Mouse (Mus musculus): ENCODE data around the gene Tmeff2.

The Tmeff2 gene

DNA sequence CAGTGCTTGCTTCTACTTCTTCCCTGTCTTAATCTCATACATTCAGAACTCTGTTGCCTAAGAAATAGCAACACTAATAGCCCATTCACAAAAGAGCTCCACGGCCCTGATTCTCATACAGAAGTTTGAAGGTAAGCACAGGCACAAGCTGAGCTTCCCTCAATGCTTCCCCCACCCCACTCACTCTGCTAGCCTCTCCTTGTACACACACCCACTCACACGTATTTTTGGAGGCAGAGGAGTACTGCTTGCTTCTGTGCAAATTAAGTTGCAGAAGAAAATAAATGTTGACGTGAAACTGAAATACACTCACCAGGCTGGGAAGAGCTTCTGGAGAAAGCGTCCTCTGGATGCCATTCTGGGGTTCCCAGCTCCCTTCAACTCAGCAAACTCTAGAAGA is 80.1 kb downstream of the Tmeff2 start:
- DNase-seq (ENCODE audit: low spot score) = no peak

DNA sequence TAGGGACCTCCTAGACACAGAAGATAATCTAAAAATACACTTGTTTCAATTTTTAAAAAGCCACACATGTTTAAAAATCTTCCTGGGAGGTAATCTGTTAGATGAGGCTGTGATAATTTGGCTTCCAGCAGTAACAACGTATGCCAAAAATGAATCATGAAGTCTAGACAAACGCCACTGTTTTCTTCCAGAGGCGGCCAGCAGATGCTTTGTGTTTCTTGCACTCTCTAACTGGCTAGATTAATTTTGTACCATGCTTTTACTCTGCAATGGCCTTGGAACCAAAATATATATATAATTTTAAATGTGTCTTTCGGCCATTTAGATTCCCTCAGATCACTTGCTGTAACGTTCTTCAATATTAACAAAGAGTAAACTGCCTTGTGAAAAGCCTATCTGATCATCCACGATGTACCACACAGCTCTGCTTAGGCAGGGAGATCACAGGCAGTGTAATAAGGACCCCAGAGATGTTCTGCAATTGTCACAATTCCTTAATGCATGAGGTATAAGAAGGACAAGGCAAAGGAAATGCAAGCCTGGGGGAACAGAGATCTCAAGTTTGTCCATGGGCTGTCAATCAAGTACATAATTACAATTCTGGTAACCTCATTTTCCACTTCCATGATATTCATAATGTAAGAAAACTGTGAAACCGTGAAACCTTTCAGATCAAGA is 80.8 kb downstream of the Tmeff2 start:
- no peak for DNase-seq (ENCODE audit: low spot score)

DNA sequence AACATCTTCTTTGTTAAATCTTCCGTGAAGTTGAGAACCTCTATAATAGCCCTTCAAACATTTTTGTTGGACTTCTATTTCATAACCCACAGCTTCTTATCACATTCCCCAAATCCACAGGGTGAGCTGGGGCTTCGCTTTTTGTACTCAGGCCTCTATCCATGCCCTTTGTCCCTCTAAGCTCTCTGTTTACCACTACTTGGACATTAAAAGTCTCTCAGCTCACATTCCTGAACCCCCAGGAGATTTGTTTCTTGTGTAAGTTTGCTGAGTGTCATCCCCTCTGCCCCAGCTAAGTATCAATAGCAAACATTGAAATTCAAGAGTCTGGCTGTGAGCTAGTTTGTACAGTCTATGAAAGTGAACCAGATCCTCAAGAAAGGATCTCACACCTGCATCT is 90.2 kb downstream of the Tmeff2 start:
- peak; percentile 33 for DNase-seq (ENCODE audit: low spot score)

DNA sequence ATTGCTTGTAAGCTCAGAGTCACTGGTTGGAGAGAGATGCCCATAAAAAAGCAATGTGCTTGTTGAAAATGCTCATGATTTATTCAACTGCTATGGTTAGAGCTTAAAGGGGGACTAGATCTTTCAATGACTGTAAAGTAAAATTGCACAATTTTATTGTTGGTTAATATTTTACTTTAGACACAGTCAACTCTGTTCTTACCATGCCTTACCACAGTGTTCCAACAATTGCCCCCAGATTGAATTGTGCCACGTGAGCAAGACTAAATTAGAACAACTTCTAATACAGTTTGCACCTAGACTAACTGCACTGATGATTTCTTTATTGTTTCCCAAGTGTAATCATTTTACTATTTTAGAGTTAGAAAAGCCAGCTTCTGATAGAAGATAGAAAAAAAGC is 94.1 kb downstream of the Tmeff2 start:
- no peak for DNase-seq (ENCODE audit: low spot score)

DNA sequence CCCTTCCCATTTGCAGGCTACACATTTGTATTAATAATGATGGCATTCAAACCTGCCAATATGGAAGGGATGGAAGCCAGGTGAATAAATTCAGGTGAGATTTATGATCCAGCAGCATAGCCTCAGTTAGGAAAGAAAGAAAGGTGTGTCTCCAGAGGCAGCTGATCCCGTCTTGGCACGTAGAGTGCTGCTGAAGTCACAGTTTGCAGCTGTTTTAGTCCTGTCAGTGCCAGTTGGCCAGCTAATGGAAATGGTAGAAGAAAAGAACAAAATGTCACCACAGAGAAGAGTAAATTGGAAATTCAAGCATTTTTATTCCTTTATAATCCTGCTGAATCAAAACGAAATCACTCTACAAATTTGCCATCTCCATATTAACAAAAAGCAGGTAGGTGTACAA is 99.3 kb downstream of the Tmeff2 start:
- no peak for DNase-seq (ENCODE audit: low spot score)

DNA sequence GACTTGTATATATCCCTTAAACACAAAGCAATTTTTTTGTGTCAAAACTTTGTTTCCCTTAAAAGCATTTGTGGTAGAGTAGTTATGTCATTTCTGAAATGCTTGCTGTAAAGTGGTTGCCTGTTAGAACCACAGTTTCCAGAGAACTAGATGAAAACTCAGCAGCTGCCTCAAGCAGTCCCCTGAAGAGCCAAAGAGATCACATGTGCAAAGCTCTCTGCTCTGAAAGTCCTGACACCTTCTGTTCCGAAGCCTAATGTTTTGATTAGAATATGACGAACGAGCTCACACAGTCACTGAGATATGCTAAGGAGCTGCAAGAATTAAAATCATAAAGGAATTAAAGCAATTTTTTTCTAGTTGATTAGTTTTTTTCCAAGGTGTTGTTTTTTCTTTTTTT is 107.9 kb downstream of the Tmeff2 start:
- no peak for DNase-seq (ENCODE audit: low spot score)

DNA sequence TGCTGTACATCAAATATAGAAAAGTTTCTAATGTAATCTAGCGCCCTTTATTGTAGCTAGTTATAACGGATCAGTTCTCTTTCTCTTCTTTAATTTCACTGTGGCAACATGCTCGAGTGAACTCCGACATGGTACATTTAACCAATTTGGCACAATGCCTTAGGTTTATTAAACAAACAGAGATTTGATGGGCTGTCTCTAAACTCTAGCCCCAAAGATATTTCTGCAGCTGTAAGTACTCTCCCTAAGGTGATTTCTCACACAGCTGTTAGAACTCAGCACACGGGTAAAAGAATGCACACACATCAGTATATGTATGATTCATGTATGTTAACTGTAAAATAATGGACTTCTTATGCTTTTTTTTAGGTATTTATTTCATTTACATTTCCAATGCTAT is 139.8 kb downstream of the Tmeff2 start:
- no peak for DNase-seq (ENCODE audit: low spot score)

DNA sequence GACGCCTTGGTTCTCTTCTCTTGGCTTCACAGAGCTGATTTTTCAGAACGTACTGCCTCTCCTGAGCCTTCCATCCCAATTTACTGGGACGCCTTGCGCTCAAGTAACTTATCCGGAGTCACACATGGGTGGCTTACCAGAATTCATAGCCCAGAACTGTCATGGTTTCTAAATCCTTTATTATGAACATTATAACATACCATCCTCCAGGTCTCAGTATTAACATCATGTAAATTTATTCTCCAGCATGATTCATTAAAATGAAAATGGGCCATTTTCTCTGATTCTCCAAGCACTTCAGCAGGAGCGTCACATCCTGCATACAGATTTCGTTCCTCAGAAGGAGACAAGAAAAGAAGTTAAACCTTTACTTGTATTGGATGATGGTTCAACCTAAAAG is 144.4 kb downstream of the Tmeff2 start:
- no peak for DNase-seq (ENCODE audit: low spot score)

DNA sequence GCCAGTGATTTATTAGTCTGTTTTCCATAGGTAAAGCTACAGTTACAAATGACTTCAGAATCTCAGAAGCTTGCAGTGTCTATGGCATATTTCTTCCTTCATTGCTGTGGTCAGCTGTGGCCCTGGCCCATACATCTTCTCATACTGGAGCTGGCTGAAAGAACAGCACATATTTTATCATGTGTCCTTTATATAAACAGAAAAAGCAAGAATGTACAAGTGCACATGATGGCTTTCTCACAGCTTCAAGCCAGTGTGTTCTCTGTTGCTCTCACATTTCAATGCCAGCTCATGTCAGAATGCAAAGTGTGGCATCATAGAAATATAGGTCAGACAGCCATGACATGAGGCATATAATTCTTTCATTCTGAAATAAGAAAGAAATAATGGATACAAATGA is 164.1 kb downstream of the Tmeff2 start:
- DNase-seq (ENCODE audit: low spot score) = no peak

DNA sequence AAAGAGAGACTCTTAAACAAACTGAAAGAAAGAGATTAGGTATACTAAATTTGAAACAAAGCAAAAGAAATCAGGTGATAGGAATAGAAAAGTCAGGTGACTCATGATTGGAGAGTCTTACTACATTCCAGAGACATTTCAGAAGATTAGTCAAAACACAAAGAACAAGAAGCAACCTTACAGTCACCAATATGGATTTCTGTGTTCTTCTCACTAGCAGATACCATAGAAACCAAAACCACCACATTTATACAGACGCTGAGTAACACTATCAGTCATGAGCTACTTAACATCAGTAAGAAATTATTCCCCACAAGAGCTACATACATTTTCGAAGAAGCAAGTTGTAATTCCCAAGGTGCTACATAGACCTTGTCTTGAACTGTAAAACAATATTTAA is 165.2 kb downstream of the Tmeff2 start:
- no peak for DNase-seq (ENCODE audit: low spot score)

DNA sequence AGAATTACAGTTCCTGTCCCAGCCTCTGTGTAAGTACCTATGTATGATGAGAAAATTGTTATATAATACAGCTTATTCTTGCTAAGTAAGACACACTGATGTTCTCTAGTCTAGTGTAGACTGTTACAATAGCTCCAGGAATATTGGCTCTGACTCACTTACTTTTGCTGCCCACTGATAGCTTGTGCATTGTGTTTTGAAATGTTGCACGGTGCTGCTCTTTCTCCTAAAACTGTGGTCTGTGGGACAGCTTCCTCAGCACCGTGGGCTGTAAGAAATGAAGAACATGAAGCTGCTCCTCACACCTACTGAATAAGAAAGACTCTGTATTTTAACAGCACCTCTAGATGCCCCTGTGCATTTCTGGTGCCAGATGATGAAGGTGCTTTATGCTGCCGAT is 168.4 kb downstream of the Tmeff2 start:
- DNase-seq (ENCODE audit: low spot score) = no peak

DNA sequence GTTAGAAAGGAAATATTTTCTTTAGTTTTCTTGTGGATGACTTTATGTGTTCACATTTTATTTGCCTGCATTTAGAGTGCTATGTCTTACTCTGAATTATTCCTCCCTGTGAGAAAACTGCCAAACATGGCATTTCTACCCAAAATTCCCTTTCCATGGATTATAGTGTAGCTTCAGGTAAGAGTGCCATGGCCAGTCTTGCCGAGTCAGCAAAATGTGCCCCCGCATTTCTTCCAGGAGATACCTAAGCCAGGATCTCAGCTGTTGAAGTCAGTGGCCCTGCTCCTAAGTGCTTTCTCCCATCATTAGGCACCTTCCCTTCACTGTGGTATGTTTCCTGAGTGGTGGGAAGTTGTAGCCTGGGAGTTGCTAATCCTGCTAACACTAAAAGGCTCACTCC is 168.8 kb downstream of the Tmeff2 start:
- DNase-seq (ENCODE audit: low spot score) = no peak

DNA sequence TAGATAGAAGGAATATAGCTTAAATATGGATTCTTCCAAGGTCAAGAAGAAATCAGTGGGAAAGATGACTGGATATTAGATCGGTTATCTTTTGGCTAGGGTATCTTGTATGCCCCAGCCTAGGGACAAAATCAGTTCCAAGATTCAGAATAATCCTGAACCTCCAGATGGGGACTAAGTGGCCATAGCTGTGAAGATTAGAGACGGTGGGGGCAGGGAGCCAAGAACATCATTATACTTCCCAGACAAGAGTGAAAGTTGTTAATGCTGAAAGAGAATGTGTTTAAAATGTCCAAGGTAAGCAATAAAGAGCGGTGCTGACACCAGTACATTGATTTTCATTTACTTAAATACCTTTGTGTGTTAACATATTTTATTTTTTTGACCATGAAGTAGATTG is 173.6 kb downstream of the Tmeff2 start:
- DNase-seq (ENCODE audit: low spot score) = no peak

DNA sequence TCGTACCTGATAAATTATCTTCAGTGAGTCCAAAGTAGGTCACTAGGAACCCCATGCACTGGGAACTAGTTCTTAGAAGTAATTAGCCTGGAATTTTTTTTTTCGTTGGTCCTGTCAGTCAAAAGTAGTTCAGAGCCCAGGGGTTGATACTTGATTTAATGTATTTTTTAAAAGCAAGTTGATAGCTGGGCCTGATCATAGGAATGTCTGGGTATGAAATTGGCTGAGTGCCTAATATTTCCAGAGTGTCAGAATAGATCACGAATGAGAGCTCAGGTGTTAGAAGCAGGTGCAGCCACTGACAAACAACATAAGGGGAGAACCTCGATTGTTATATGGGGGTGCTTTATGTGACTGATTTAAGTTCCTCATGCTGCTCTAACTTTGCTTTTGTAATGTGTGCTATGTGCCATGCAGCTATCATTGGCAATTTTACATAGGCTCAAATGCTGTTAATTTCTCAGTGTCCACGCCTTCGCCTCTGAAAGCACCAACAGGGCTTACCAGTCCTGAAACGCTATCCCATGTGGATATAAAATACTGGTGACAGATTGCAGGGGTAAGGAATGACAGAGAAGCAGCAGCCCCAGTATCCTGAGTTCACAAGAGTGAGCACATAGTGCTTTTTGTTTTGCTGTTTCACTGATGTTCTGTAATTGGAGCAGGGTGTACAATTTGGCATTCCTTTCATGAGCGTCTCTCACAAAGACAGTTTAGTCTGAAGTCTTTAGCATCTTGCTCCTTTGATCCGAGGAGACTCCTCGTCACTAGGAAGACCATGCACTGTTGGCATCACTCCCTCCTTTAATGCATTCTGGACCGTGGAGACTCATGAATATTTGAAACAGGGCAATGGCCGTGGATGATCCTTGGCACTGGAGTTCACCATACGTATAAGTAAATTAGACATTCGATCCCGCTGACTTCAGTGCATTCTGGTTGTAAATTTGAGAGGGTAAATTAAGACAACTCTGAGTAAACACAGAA is 175.6 kb downstream of the Tmeff2 start:
- DNase-seq (ENCODE audit: low spot score) = peak; percentile 21

DNA sequence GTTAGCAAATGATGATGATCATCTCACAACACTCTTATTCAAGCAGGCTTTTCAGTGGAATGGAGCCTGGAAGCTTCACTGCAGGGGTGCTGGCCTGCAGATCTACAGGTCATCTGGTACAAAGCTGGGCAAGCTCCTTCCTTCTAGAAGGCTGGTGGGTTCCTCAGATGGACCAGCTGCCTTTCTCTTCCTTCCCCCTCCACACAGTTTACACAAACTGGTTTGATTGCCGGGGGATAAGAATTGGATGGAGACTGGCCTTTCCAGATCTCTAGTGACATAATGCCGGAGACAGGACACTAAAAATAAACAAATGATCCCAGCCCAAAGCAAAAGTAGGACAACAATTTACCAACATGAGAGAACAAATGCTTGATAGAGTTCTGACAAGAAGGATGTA is 188.5 kb downstream of the Tmeff2 start:
- no peak for DNase-seq (ENCODE audit: low spot score)

DNA sequence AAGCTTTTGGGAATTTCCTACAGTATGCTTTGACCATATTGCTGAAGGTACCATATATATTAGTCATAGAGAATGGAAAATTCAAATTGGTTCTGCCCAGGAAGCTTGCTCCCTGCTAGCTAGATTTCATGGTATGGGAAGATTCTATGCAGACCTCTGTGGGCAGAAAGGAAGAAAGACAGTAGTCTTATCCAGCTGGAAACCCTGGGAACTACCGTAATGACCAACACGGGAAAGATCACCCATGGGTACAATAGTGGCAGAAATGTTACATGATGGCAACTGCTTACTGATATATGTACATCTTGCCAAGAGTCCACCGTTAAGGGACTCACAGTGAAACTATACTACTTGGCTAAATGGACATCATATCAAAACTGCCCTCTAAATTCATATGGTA is 189.4 kb downstream of the Tmeff2 start:
- peak; percentile 9 for DNase-seq (ENCODE audit: low spot score)

DNA sequence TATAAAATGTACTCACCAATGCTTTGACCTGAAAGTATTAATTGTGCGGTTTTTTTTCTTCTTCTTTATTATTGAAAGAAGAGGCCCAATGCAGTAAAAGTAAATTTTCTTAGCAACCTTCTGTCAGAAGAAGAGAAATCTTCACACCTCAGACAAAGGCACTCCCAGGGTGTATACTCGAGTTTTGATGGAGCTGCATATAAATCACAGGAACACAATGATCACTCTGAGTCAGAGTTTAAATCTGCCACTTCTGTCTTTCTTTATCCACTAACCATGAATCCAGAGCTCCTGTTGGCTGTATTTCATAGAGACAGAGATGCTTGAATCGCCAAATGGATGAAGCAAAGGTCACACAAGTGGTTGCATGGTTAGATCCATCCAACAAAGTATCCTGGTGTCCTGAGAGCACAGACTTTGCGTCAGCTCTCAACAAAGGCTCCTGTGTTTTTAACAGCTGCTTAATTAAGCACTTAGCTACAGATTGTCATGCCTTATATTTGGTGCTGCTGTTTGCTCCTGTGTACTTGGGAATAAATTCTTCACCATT is 189.8 kb downstream of the Tmeff2 start:
- peak; percentile 49 for DNase-seq (ENCODE audit: low spot score)

DNA sequence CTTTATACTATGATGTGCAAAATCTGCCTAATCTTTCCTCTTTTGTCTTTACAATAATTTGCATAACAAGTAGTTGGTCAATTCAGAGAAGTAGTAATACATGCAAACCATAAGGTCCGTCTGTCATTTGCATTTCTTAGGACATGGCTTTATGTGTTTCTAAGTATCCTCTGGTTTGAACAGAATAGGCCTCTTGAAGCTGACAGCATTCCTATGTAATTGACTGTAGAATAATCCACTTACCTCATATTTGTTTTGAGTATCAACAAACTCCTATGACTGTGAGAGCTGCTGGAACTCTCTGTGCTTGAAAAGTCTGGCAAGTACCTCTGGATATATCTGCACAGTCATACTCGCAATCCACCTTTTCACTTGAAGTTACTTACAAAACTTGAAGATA is 194.3 kb downstream of the Tmeff2 start:
- no peak for DNase-seq (ENCODE audit: low spot score)

DNA sequence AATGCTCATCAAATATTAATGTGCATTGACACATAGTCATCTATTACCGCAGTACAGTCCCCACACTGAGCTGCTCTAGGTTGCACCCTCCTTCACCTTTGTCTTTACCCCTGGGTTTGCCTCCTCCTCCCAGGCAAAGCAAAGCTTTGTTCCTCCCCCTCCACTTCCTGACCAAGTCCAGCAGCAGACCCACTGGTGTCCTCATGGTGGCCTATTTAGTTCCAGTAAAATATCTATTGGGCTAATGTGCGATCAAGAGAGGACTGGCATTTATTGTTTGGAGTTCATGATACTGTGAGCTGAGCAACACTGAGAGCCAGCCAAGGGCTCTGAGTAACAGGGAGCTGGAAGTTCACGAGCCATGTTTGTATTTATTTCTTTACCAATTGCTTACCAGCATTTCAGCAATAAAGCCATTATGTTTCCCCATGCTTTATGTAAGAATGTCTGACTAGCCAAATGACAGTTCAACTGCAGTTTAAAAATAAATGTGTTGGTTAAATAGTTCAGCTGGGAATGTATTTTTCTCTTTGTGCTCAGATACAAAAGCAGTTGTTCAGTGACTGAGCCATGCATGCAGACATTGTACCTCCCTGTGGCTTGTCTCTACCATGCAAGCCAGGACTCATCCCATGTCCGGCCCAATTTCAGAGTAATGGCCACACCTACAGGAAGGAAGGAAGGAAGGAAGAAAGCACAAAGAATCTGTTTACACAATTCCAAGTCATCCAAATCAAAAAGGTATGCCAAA is 196.6 kb downstream of the Tmeff2 start:
- no peak for DNase-seq (ENCODE audit: low spot score)

DNA sequence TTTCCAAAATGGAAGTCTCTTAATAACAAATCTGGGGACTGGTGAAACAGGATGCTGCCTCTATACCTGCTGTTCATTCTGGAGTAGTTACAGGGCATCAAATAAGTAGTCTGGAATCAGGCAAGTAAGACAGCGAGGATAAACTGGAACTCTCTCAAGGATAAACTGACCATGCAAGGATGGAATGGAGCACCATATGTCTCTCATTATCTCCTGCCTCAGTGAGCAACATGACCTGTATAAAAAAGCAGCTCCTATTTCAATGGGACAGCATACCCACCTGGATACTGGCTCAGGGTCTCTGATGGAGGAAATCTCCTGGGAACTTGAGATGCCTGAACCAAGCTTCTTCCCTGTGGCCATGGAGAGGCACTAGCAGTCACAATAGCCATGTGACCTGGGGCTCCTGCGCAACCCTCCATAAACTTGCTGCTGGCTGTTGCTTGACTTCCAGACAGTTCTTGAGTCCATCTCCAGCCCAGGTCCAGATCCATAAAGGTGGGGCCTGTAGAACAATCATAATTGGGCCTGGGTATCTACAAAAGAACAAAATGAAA is 200.7 kb downstream of the Tmeff2 start:
- no peak for DNase-seq (ENCODE audit: low spot score)

DNA sequence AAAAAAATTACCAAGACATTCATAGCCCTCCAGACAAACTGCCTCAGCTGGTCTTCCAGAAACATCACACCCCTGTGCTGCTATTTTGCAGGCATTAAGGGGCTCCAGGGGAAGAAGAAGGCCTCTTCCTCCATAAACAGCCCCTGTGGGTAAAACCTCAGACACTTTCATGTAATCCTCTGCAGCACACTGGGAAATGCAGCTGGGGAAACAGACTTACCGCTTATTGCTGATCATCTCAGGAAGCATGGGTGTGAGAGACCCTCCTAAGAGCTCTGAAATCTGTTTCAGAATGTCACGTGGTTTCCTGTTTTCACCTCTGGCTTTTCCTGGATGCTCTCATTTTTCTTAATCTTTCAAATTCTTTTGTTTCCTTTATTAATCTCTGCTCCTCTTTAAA is 204.3 kb downstream of the Tmeff2 start:
- DNase-seq (ENCODE audit: low spot score) = peak; percentile 11

DNA sequence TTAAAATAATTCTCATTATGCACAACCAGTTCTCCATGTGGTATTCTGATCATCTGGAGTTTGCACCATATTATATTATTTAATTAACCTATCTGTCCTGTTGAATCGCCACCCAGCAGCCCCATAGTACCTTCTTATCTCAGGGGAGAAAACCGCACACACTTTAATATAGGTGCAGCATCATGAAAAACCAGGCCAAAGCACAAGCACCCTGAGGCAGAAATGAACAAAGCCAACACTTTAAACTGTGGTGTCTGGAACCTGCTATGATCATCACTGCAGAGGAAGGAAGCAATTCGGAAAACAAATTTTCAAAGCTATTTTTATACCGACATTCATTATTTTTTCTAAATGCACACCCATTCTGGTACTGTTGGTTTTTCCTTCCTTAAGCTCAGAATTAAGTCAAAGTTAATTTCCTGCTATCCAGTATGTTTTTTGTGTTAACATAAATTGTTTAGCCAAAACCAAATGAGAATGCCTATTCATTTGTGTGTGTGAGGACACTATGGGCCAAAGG is 206.0 kb downstream of the Tmeff2 start:
- DNase-seq (ENCODE audit: low spot score) = no peak
